Mouse (Mus musculus) liver, postnatal 0 days (tissue): Measurements from ENCODE around the gene Cox7a2l. TPM values are rescaled to one million over a fixed set of nuclear protein-coding genes. Genes with fewer than 3 reads are reported as not detected.

Source experiments
- ATAC-seq: fragments of 200-750 bp; cut with Nextera tagmentation; 2 replicates; pipeline ENCODE4 v1.8.0; 2017; ENCODE audit warnings: mild to moderate bottlenecking, moderate library complexity
- DNase-seq: peaks from one replicate; pipeline ENCODE4 v3.0.0-alpha.2; 2016
- H3K27ac ChIP-seq: fragments of 300-500 bp; sonication (generic); 2 replicates; pipeline ENCODE4 v1.5.1; 2014; ENCODE audit warnings: antibody characterized with exemption, moderate library complexity, mild to moderate bottlenecking, low read depth
- H3K27me3 ChIP-seq: fragments of 300-500 bp; sonication (generic); 2 replicates; pipeline ENCODE4 v1.6.1; 2014; ENCODE audit warnings: low read length, control low read depth, mixed read lengths; ENCODE audit not compliant: insufficient read depth
- H3K36me3 ChIP-seq: fragments of 300-500 bp; sonication (generic); replicated peaks from 2 replicates; pipeline ENCODE4 v1.6.1; 2014; ENCODE audit warnings: mild to moderate bottlenecking, control low read depth, low read length, moderate library complexity, mixed read lengths; ENCODE audit not compliant: insufficient read depth
- H3K4me1 ChIP-seq: fragments of 300-500 bp; sonication (generic); 2 replicates; pipeline ENCODE4 v1.6.1; 2014; ENCODE audit warnings: antibody characterized with exemption, mild to moderate bottlenecking, control low read depth; ENCODE audit not compliant: insufficient read depth
- H3K4me2 ChIP-seq: fragments of 300-500 bp; sonication (generic); 2 replicates; pipeline ENCODE4 v1.6.1; 2014; ENCODE audit warnings: low read depth, mild to moderate bottlenecking, low read length, moderate library complexity, mixed read lengths
- H3K4me3 ChIP-seq: fragments of 300-500 bp; sonication (generic); 2 replicates; pipeline ENCODE4 v1.5.1; 2014; ENCODE audit warnings: low read depth, low read length
- H3K9ac ChIP-seq: fragments of 300-500 bp; sonication (generic); replicated peaks from 2 replicates; pipeline ENCODE4 v1.6.1; 2014; ENCODE audit warnings: mild to moderate bottlenecking, moderate library complexity
- H3K9me3 ChIP-seq: fragments of 300-500 bp; sonication (generic); 2 replicates; pipeline ENCODE4 v1.6.1; 2016; ENCODE audit warnings: mild to moderate bottlenecking, control low read depth, low read length, mixed read lengths
- CTCF ChIP-seq: sonication (generic); IDR thresholded peaks from 2 replicates; pipeline ENCODE4 v1.5.1; 2016; ENCODE audit warnings: antibody characterized with exemption, low read depth
- EP300 ChIP-seq: IDR thresholded peaks from 2 replicates; pipeline ENCODE4 v1.6.1; 2016; ENCODE audit warnings: antibody characterized with exemption, low read depth, mild to moderate bottlenecking
- WGBS: fragments of 180-500 bp; shearing (Covaris S2); extraction: QIAGEN DNeasy Blood & Tissue Kit; methylation state at CpG from one replicate; pipeline ENCODE4 v1.1.7; 2014; ENCODE audit not compliant: insufficient replicate concordance; 5-methylcytosine and 5-hydroxymethylcytosine counted together
- polyA plus RNA-seq: library from polyadenylated mRNA; unstranded; fragments of >200 nt; fragmentation: Nextera tagmentation; extraction: Ambion mirVana; gene quantifications from 2 replicates; pipeline ENCODE4 v1.2.1, GENCODE M21; 2015

The Cox7a2l gene
- polyA plus RNA-seq, 1 experiment from 2014 or later: 112 TPM

DNA sequence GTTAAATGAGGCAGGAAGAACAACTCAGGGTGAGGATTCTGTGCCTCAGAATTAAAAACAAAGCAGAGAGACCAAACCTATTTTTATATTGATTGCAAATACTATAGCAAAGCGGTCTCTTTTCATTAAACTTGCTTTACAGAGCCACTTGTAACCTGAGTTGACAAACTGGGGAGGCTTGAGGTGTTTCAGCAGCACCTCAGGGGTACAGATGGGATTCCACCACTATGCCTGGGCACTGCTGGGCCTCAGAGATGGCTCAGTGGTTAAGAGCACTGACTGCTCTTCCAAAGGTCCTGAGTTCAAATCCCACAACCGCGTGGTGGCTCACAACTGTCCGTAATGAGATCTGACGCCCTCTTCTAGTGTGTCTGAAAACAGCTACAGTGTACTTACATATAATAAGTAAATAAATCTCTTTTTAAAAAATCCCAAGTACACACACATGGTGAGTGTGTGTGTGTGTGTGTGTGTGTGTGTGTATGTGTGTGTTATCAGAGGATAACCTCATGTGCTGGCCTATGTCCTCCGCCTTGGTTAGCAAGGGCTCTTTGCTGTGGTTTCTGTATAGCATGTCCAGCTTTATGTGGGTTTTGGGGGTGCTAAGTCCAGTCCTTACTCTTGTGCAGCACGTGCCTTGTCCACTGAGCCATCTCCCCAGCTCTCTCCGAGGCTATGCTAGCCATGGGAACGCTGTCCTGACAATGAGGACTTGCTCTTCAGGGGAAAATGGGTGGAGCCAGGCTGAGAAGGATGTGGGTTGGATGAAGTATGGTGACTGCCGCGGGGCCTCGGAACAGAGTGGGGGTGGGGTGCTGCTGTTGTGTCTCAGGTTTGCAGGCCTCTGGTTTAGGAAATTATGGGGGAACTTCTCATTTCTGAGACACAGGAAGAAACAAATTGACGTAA lies 9.7 kb upstream of the Cox7a2l start:
- H3K27ac ChIP-seq: peak overlapping the region; percentile 70
- H3K27me3 ChIP-seq: no peaks in the 10 kb centered on the region
- ATAC-seq (peak; percentile 83), DNase-seq (peak; percentile 75)
- H3K4me1 ChIP-seq: peaks cover 34% of the 10 kb centered on the region
- peak overlapping the region; percentile 52 for H3K9ac ChIP-seq
- no peaks in the 10 kb centered on the region for H3K9me3 ChIP-seq
- no peak for TF ChIP-seq CTCF
- no peak for TF ChIP-seq EP300
- 34% methylated on average over 13 of the region's 13 CpGs for WGBS
- peak overlapping the region; percentile 64 for H3K4me2 ChIP-seq
- peak overlapping the region; percentile 32 for H3K4me3 ChIP-seq
- no peaks in the 10 kb centered on the region for H3K36me3 ChIP-seq

GRCm38 (mm10) chr17:83526091-83526561 lies 9.0 kb upstream of the Cox7a2l start:
- H3K9ac ChIP-seq: no peak overlapping the region; the same call in 1 of the 2 replicates
- H3K9me3 ChIP-seq: no peaks in the 10 kb centered on the region
- no peak for TF ChIP-seq EP300
- no peak for TF ChIP-seq CTCF
- H3K27me3 ChIP-seq: no peaks in the 10 kb centered on the region
- H3K4me1 ChIP-seq: peaks cover 34% of the 10 kb centered on the region
- no peaks in the 10 kb centered on the region for H3K36me3 ChIP-seq
- WGBS: 29% methylated on average over 5 of the region's 5 CpGs
- no peak for DNase-seq
- H3K27ac ChIP-seq: 0 out of 2 replicates have a peak overlapping the region, but pooled peaks have one; percentile 70
- no peak for ATAC-seq
- H3K4me2 ChIP-seq: peak overlapping the region; percentile 47; the same call in 1 of the 2 replicates
- no peak overlapping the region for H3K4me3 ChIP-seq

DNA sequence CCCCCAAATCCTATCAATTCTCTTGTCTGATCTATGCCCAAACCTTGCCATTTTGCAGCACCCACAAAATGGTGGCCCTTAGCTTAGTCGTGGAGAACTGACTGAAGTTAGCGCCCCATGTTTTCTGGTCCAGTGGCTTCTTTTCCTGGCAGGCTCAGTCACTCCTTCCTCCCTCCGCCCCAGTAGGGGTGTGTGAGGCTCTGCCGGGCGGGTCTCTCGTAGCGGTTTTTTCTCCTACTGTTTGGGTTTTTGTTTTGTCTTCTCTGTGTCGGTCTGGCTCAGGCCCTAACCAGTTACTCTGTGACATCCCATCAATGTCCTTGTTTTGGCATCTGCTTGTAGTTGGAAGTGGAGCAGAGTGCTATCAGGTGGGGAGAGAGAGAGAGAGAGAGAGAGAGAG lies 8.5 kb upstream of the Cox7a2l start:
- H3K4me2 ChIP-seq: peak overlapping the region; percentile 47
- DNase-seq (peak; percentile 29), ATAC-seq (no peak)
- H3K27ac ChIP-seq: no peak overlapping the region
- peaks cover 34% of the 10 kb centered on the region for H3K4me1 ChIP-seq
- H3K27me3 ChIP-seq: no peaks in the 10 kb centered on the region
- H3K4me3 ChIP-seq: no peak overlapping the region
- no peak overlapping the region for H3K9ac ChIP-seq
- H3K9me3 ChIP-seq: no peaks in the 10 kb centered on the region
- no peaks in the 10 kb centered on the region for H3K36me3 ChIP-seq
- TF ChIP-seq EP300: no peak
- no peak for TF ChIP-seq CTCF
- 9% methylated on average over 8 of the region's 8 CpGs for WGBS

- no peaks in the 10 kb centered on the region for H3K27me3 ChIP-seq
- no peak for ATAC-seq
- no peak overlapping the region for H3K4me2 ChIP-seq
- H3K9ac ChIP-seq: no peak overlapping the region
- peaks cover 34% of the 10 kb centered on the region for H3K4me1 ChIP-seq
- H3K9me3 ChIP-seq: no peaks in the 10 kb centered on the region
- DNase-seq: no peak
- no peak overlapping the region for H3K4me3 ChIP-seq
- WGBS: 65% methylated on average over 7 of the region's 7 CpGs
- TF ChIP-seq EP300: no peak
- TF ChIP-seq CTCF: no peak
- H3K36me3 ChIP-seq: no peaks in the 10 kb centered on the region
- H3K27ac ChIP-seq: no peak overlapping the region
Measured at GRCm38 (mm10) chr17:83524753-83525152, 7.6 kb upstream of the Cox7a2l start.

DNA sequence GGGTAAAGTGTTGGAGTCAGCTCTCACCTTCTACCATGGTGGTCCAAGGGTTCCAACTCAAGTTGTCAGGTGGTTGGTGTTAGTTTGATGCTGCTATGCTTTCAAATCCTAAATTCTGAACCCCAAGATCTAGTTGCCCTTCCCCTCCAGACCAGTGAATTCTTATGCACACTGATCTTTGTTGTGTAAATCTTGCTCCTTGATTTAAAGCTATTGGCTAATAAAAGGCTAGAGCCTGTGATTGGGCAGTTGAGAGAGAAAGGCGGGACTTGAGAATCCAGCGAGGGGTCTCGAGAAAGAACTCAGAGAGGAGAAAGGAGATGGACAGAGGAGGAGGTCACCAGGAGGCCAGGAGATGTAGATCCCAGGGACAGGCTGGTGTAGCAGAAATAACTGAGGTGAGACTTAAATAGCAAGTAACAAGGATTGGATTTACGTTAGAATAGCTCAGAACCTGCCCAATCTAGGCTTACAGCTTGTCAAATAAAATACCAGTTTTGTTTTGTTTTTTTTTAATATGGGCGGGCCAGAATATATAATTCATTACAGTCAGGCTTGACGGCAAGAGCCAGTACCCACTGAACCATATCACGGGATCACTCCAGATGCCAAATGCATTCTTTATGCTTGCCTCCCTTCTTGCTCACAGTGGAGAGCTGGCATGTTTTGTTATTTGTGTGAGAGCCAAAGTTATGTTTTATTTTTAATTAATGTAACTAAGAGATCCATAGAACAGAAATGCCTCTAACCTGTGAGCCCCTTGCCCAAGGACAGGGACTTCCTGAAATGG lies 5.7 kb upstream of the Cox7a2l start:
- H3K4me3 ChIP-seq: no peak overlapping the region
- no peaks in the 10 kb centered on the region for H3K27me3 ChIP-seq
- WGBS: 61% methylated on average over 7 of the region's 7 CpGs
- ATAC-seq (no peak), DNase-seq (no peak)
- TF ChIP-seq EP300: no peak
- no peak for TF ChIP-seq CTCF
- H3K9ac ChIP-seq: no peak overlapping the region
- H3K36me3 ChIP-seq: no peaks in the 10 kb centered on the region
- peaks cover 27% of the 10 kb centered on the region for H3K4me1 ChIP-seq
- no peak overlapping the region for H3K4me2 ChIP-seq
- H3K27ac ChIP-seq: no peak overlapping the region
- H3K9me3 ChIP-seq: no peaks in the 10 kb centered on the region

- no peaks in the 10 kb centered on the region for H3K27me3 ChIP-seq
- H3K27ac ChIP-seq: no peak overlapping the region
- ATAC-seq: no peak
Measured at GRCm38 (mm10) chr17:83521881-83522280, 4.8 kb upstream of the Cox7a2l start.

More at GRCm38 (mm10) chr17:83521881-83522280, 4.8 kb upstream of the Cox7a2l start:
- Histone ChIP-seq H3K9ac (no peak overlapping the region), H3K9me3 (no peaks in the 10 kb centered on the region), H3K4me1 (peaks cover 18% of the 10 kb centered on the region), H3K4me3 (no peak overlapping the region), H3K36me3 (no peaks in the 10 kb centered on the region), H3K4me2 (no peak overlapping the region)
- 72% methylated on average over 4 of the region's 4 CpGs for WGBS
- DNase-seq: no peak
- TF ChIP-seq CTCF (no peak), EP300 (no peak)
